Mouse (Mus musculus) T-helper 1 cell (primary cell): ENCODE data around the gene Wwox.

Experiments
- in situ Hi-C: fragments of 300-600 bp; cut with MboI, MseI; formaldehyde crosslinking; loops from one replicate; pipeline ENCODE4 v1.15.1; 2025; ENCODE audit warnings: high pct_unique_total_duplicates

The Wwox gene

DNA sequence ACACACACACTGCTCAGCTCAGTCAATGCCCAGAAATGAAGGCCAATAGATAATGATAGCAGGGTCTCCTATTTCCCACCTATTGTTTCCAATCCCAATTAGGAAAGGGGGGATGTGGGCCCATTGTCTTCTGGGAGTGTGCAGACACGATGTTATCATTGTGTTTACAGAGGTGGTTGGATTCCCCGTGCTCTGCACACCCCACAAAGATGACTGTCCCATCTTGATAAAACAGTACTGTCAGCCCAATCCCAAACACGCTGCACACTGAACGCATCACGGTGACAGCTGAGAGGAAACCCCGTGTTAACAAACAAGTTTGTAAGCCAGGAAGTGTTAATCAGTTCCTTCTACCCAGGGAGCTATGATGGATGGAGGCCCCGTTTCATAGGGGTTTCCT, 650.3 kb downstream of the Wwox start:
- in situ Hi-C loops: loop anchor here (10.0 kb wide), 2 partner anchors 605 to 1055 kb away; no protein-coding TSS in a partner anchor

DNA sequence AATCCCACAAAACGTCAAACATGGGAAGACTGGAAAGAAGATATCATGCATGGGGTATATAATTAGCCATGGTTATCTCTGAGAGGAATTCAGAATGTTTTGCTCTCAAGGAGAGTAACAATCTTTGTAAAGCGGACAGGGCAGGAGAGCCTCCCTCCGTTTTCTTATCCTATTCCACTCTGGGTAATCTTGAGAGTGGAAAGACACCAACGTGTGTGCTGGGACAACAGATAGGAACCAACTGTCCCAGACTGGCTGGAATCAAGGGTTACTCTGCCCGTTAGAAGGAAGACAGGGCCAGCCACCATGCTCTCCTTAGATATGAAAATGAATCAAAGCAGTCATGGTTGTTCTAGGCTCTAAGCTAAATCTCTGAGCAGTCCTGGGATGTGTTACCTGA, 650.7 kb downstream of the Wwox start:
- in situ Hi-C loops: loop anchor here (10.0 kb wide), 1 partner anchor 605 kb away; no protein-coding TSS in a partner anchor

- in situ Hi-C loops: loop anchor here (10.0 kb wide), 1 partner anchor 599 kb away; no protein-coding TSS in a partner anchor
Measured at GRCm38 (mm10) chr8:115095548-115095947, 656.1 kb downstream of the Wwox start.

DNA sequence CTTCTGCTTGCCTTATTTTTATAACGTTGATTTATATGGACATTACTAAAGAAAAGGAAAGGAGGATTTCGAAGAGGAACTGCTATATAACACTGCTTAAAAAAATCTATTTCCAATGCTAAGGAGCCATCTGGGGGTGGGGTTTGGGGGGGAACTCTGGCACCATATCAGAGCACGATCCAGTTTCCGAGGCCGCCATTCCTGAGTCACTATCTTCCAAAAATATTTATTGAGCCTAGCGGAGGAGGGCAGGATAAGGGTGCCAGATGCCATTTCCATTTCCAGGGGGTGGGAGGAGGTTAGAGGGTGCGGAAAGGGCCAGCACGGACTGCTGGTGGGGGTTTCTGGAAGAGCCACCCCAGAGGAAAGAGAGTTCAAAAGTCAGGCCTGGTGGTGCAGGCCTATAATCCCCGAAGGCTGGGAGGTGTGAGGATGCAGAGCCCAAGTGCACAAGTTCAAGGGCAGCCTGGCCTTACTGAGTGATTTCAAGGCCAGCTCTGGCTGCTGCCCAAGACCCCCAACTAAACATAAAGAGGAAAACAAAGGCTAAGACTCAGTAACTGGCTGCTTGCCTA, 658.6 kb downstream of the Wwox start:
- in situ Hi-C loops: loop anchor here (10.0 kb wide), 1 partner anchor 597 kb away; no protein-coding TSS in a partner anchor

DNA sequence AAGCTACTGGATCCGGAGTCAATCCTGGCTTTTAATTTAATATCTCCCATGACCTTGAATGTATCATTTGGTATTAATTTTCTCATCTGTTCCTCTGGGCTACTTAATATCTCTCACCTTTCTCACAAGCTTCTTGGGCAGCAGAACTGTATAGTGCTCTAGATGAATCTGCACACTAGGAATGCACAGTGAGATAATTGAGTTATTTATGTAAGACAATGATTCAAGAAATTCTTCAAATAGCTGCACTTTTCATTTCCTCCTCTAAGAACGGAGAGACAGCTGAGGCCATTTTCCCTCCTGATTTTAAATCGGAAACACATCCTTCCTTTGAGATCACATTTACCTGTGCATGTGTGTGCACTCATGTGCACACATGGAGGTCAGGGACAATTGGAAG, 669.9 kb downstream of the Wwox start:
- in situ Hi-C loops: no loop called here

GRCm38 (mm10) chr8:115110423-115110822, 671.0 kb downstream of the Wwox start:
- in situ Hi-C loops: no loop called here

- in situ Hi-C loops: no loop called here
Measured at GRCm38 (mm10) chr8:115112062-115112461, 672.6 kb downstream of the Wwox start.

DNA sequence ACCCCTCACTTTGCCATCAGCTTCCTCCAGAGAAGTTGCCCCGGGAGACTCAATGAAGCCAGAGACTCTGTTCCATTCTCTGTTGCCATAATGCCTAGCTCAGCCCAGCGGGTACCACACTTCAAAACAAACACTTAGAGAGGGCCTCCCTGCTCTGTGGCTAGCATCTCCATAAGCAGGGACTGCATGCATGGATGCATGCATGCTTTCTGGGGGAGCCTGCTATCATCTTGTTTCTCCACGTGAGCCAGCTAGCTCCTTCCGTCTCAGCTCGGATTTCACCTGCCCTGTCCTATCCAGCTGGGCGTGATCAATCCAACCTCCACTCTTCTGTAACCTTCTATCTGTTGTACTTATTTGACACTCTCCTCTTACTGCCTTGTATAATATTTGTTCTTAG, 675.0 kb downstream of the Wwox start:
- in situ Hi-C loops: no loop called here

- in situ Hi-C loops: no loop called here
Measured at GRCm38 (mm10) chr8:115126081-115126480, 686.6 kb downstream of the Wwox start.

GRCm38 (mm10) chr8:115126674-115127073, 687.2 kb downstream of the Wwox start:
- in situ Hi-C loops: no loop called here

DNA sequence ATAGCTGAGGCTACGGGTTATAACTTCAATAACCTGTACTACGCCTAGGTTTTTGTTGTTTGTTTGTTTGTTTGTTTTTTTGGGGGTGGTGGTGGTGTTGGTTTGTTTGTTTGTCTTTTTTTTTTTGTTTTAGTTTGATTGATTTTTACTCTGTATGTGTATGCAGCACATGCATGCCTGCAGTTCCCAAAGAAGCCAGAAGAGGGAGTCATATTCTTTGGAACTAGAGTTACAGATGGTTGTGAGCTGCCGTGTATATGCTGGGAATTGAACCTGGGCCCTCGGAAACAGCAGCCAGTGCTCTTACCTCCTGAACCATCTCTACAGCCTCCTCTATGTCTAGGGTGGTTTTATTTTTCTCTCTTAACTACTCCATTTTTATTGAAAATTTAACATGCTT, 689.9 kb downstream of the Wwox start:
- in situ Hi-C loops: no loop called here

DNA sequence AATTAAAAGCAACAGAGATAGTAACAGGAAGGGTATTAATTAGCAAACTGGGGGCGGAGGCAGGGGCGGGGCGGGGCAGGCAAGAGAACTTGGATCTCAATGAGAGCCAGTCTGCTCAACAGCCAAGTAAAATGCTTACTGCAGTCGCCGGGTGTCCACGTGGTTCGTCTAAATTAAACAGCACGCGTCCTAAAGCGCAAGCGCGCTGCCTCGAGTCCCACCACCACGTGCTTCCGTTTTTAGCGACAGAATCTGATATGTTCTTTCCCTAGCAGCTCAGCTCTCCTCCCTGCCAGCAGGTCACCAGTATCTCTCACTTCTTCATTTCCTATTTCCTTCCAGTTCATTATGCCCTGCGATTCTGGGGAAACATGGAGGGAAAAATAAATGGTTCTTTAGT, 693.7 kb downstream of the Wwox start:
- in situ Hi-C loops: no loop called here

- in situ Hi-C loops: no loop called here
Measured at GRCm38 (mm10) chr8:115133711-115134218, 694.3 kb downstream of the Wwox start.

DNA sequence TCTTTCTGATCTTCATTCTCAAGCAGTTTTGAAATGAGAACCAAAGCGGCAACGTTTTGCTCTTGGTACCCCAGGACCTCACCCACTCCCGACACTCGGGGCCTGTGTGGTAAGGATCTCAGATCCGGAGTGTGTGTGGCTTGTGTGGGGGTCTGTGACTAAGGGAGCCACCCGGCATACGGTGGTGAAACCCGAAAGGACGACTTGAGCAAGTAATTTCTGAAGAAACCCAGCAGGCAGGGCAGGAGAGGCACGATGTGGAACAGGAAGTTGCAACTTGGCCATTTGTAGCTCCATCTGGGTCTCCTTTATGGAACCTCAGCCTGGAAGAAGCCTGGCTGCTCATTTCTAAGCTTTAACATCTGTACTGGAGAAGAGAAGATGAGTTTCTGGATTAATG, 697.4 kb downstream of the Wwox start:
- in situ Hi-C loops: no loop called here

DNA sequence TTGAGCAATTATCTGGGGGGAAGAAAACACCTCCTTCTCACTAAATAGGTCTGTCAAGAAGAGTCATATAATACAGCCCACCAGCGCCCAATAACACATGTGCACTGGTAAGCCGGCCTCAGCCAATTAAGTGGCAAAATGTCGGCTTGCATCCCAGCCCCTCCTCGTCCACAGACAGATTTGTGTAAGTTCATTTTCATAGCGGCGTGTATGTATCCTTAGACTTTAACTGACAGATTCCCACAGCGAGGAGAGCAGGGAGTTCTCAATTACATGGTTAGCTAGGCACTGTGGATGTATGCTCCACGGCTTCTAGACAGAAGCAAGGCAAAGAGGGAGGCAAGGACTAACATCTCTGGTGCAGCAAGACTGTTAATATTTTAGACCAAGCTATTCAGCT, 702.2 kb downstream of the Wwox start:
- in situ Hi-C loops: no loop called here

DNA sequence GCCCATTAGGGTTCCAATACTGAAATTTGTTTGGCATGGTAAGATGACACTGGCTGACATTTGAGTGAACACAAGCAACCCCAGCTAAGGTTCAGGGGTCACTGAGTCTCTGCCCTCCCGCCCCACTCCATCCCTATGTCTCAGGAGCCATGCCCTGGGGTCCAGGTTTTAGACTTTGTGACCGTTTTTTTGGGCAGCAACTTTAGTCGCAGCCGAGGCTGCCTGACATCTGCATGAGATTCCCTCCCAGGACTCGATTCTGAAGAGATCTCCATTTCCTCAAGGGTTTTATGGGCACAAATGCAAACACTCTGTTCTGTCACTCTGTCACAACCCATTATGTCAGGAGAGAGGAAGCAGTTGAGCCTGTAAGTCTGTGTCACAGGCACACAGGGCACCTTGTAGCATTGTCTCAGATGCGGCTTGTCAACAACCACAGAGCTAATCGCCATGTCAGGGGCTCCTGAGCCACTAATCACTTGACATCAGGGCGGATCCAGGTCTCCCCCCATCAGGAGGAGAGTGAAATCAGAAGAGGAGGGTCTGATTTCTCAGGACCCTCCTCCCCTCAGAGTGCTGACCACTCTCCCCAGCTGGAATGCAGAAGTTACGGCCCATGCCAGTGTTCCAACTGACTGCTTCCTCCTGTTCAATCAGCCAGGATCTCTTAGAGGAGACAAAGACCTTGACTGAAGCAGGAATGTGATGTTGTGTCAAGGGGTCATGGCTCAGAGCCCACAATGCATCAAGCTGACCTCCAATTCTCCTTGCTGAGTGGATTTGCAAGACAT, 704.3 kb downstream of the Wwox start:
- in situ Hi-C loops: no loop called here

- in situ Hi-C loops: no loop called here
Measured at GRCm38 (mm10) chr8:115147006-115147405, 707.6 kb downstream of the Wwox start.

GRCm38 (mm10) chr8:115150446-115151109, 711.1 kb downstream of the Wwox start:
- in situ Hi-C loops: no loop called here

- in situ Hi-C loops: no loop called here
Measured at GRCm38 (mm10) chr8:115151416-115151815, 712.0 kb downstream of the Wwox start.

GRCm38 (mm10) chr8:115154096-115154495, 714.6 kb downstream of the Wwox start:
- in situ Hi-C loops: no loop called here

DNA sequence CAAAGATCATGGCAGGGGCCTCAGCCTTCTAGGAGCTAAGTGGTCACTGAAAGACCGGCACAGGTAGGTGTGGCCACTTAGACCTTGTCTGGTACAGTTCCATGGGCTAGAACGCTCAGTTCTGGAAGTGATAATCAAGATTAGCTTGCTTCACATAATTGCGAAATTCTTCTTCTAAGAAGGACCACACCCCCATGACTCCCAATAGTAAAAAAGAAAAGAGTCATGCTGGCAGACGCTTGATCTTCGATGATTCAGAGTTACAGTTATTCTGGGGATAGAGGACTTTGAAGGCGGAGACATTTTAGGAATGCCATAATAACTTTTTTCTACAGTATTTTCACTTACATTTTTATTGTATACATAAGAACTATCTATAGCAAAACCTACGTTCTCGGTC, 716.7 kb downstream of the Wwox start:
- in situ Hi-C loops: no loop called here

- in situ Hi-C loops: no loop called here
Measured at GRCm38 (mm10) chr8:115157977-115158720, 718.7 kb downstream of the Wwox start.
